Comparison of ENCODE assay signal across 14 mouse cellular contexts in the genomic region with DNA sequence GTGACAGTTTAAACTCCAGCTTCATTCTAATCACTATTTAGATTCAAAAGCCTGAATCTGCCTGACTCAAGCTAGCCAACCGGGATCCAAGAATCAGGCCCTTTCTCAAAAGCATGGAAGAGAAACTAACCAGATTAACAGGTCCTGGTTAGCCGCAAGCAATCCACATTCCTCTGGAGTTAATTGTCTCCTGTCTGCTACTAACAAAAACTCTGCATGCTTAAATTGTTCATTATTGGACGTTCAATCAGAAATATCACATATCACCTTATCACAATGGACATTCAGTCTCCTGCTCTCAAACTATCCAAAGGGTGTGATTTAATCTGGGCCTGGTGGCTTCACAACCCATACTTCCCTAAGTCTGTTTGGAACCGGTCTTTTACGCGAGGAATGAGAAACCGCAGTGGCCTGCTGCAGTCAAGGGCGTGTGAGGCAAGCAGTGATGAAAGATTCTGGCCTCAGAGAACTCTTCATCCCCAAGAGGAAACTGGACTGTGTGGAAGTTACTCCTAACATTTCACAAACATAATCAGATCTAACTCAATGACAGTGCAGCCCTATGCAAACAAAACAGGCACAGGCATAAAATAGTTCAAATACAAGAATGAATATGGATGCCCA. TPM values are rescaled to one million over a fixed set of nuclear protein-coding genes. Genes with fewer than 3 reads are reported as not detected.
DNase-seq lines count a peak whose midpoint lies in the region; ATAC-seq and TF ChIP-seq lines count a peak whose summit lies in the region.
"Had no signal": no experiment of that assay in that cellular context is flagged by ENCODE, and none has a peak within 500 bp of the region (broad histone marks: within the 10 kb centered on the region; RNA-seq: fewer than 3 reads in every experiment).

No protein-coding gene starts in this region.

- H3K79me2 ChIP-seq in liver, adult 2 months (ENCODE audit: control insufficient read depth, insufficient read depth, low read length) = peaks cover 9% of the 10 kb centered on the region; the same call in 1 of the 2 replicates

- H3K4me1 ChIP-seq in liver, adult 2 months (ENCODE audit: control insufficient read depth, insufficient read depth, low read length) = peaks cover 9% of the 10 kb centered on the region
- H3K4me1 ChIP-seq in bone marrow macrophage, adult 2 months (ENCODE audit: control insufficient read depth, insufficient read depth, low read length) = peaks cover 57% of the 10 kb centered on the region

- no peak for TF ChIP-seq CTCF in liver, adult 2 months (IDR thresholded peaks at IDR 0.05; ENCODE audit: low read depth, low read length)
- no peak for TF ChIP-seq CTCF in bone marrow macrophage, adult 2 months (IDR thresholded peaks at IDR 0.05; ENCODE audit: low read depth, low read length)

- H3K9ac ChIP-seq in liver, adult 2 months (ENCODE audit: low read depth, low read length) = no peak overlapping the region
- H3K9ac ChIP-seq: hindbrain, embryonic 14.5 days; liver, embryonic 13.5 days had no signal

- peak; percentile 26 for DNase-seq in liver, adult 2 months (ENCODE audit: extremely low read depth, low read depth, low spot score)
- DNase-seq in liver (no peak), ZHBTc4 (ENCODE audit: low read depth, low spot score) (peak; percentile 19)
- no peak for DNase-seq in cerebellum, adult 11 months
- DNase-seq in cerebellum, adult 8-10 months = no peak
- DNase-seq: liver, embryonic 13.5 days had no signal

- TF ChIP-seq POLR2A in liver, adult 2 months (IDR thresholded peaks at IDR 0.05; ENCODE audit: extremely low read depth, insufficient read depth, low read length) = no peak
- TF ChIP-seq POLR2A in bone marrow macrophage, adult 2 months (IDR thresholded peaks at IDR 0.05; ENCODE audit: borderline replicate concordance, low read depth, low read length) = no peak

- ATAC-seq in neutrophil, adult 5-6 weeks (ENCODE audit: extremely low read depth, insufficient number of reproducible peaks, low FRiP score, poor library complexity, severe bottlenecking) = peak; percentile 10; the same call in 1 of the 2 replicates
- ATAC-seq: activated CD4-positive, CD25-positive, alpha-beta regulatory T cell, adult 4 months had no signal

- no peak overlapping the region for H3K4me3 ChIP-seq in liver, adult 2 months (ENCODE audit: insufficient read depth, low read depth, low read length)
- no peak overlapping the region for H3K4me3 ChIP-seq in bone marrow macrophage, adult 2 months (ENCODE audit: insufficient read depth, low read length)
- H3K4me3 ChIP-seq: heart, embryonic 13.5 days; left cerebral cortex, adult 2 months; liver, embryonic 13.5 days had no signal

- no peaks in the 10 kb centered on the region for H3K36me3 ChIP-seq in liver, adult 2 months (ENCODE audit: control insufficient read depth, insufficient read depth, low read length)

- H3K27ac ChIP-seq in liver, adult 2 months (replicated peaks; ENCODE audit: insufficient read depth, low read depth, low read length) = no peak overlapping the region
- H3K27ac ChIP-seq in bone marrow macrophage, adult 2 months (ENCODE audit: insufficient read depth, low read depth, low read length) = peak overlapping the region; percentile 48
- H3K27ac ChIP-seq: heart, embryonic 13.5 days; hindbrain, embryonic 14.5 days; left cerebral cortex, adult 2 months; liver, embryonic 13.5 days had no signal

- WGBS in liver, adult 2 months = 80% methylated on average over 8 of the region's 8 CpGs

- no peaks in the 10 kb centered on the region for H3K27me3 ChIP-seq in liver, adult 2 months (ENCODE audit: control insufficient read depth, insufficient read depth, low read length)
- H3K27me3 ChIP-seq: heart, embryonic 13.5 days; liver, embryonic 13.5 days had no signal

RNA-seq across cellular contexts. Expression of gene Slc25a28, which starts 5.4 kb away (rescaled TPM):
- 18.2 and 20.5 TPM in 2 replicates for total RNA-seq in liver, adult 2 months (2014; rRNA removed)
- 33.9 and 43.0 TPM in 2 replicates for polyA plus RNA-seq in liver, adult 2 months (2012; rRNA removed)
- 34.1 and 40.1 TPM in 2 replicates for polyA plus RNA-seq in bone marrow macrophage, adult 2 months (2012; ENCODE audit: insufficient read depth, insufficient read length, missing spikeins)
- 89.6 and 93.3 TPM in 2 replicates for total RNA-seq in neutrophil, adult 5-6 weeks (2017)

RNA-seq across cellular contexts. Expression of gene Entpd7, which starts 20.2 kb away (rescaled TPM):
- total RNA-seq in liver, adult 2 months (2014; rRNA removed) = 1.5 TPM in 2 replicates
- 2.0 TPM in 2 replicates for polyA plus RNA-seq in liver, adult 2 months (2012; rRNA removed)
- polyA plus RNA-seq in bone marrow macrophage, adult 2 months (2012; ENCODE audit: insufficient read depth, insufficient read length, missing spikeins) = 23.4 and 26.1 TPM in 2 replicates
- total RNA-seq in neutrophil, adult 5-6 weeks (2017) = 5.1 and 10.2 TPM in 2 replicates

RNA-seq across cellular contexts. Expression of gene Nkx2-3, which starts 57.1 kb away (rescaled TPM):
- total RNA-seq in liver, adult 2 months (2014; rRNA removed) = not detected in 2 replicates
- 0.05 TPM in 1 of 2 replicates, not detected in the other for polyA plus RNA-seq in liver, adult 2 months (2012; rRNA removed)
- not detected in 2 replicates for polyA plus RNA-seq in bone marrow macrophage, adult 2 months (2012; ENCODE audit: insufficient read depth, insufficient read length, missing spikeins)
- not detected in 2 replicates for total RNA-seq in neutrophil, adult 5-6 weeks (2017)
- total RNA-seq: left cerebral cortex, adult 2 months had no signal
- polyA plus RNA-seq: activated CD4-positive, CD25-positive, alpha-beta regulatory T cell, adult 4 months; heart, embryonic 13.5 days; hindbrain, embryonic 14.5 days; kidney, adult 2 months; urinary bladder, adult 2 months had no signal

Comparison
In these comparisons a context has a peak if more than half of its experiments do, and no peak if none do; other contexts are left out.
1. DNase-seq: peak in liver, adult 2 months (single experiment) and ZHBTc4 (single experiment); none in liver (single experiment), cerebellum, adult 11 months (single experiment) and cerebellum, adult 8-10 months (single experiment).